Mouse (Mus musculus) stomach, adult 2 months (tissue): ENCODE data around the gene Olfr814. TPM values are rescaled to one million over a fixed set of nuclear protein-coding genes. Genes with fewer than 3 reads are reported as not detected.

Source experiments
- polyA plus RNA-seq: library from polyadenylated mRNA; depleted of rRNA; stranded (reverse); fragments of >200 nt; gene quantifications from 2 replicates; pipeline ENCODE4 v1.2.3, GENCODE M21; 2012; rRNA removed

Gene Olfr814
- not detected in 2 replicates for polyA plus RNA-seq

GRCm38 (mm10) chr10:129879751-129880150 lies at the start of gene Olfr814:
TSS of gene Olfr814 (minus strand) at chr10:129879851.

GRCm38 (mm10) chr10:129915497-129915896 lies 35.8 kb upstream of the Olfr814 start, which contains the start of gene Olfr816:
TSS of gene Olfr816 (minus strand) at chr10:129915597.

GRCm38 (mm10) chr10:129905767-129906166 lies 26.1 kb upstream of the Olfr814 start, which contains the start of gene Olfr815:
TSS of gene Olfr815 (minus strand) at chr10:129905867.

DNA sequence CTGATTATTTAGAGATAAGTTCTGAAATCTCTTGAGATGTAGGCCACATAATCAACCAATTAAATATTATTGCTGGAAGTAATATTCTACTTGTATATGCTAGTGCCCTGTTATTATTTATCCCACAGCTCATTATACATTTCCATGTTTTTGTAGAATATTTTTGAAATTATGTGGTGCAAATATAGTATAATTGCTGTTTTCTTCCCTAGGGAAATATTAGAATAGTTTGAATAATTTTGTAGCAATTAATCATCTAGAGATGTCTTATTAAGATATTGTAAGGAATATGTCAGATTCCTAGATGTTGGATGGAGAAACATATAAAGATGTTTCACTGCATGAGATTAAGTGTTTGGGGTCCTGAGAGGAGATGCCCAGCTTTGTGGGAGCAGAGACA lies 24.6 kb downstream of the Olfr814 start, which contains the start of gene Olfr813:
TSS of gene Olfr813 (plus strand) at position 301 of the 400 bp plus-strand sequence.

GRCm38 (mm10) chr10:129845994-129846393 lies 33.7 kb downstream of the Olfr814 start, which contains the start of gene Olfr812:
TSS of gene Olfr812 (minus strand) at chr10:129846094.

Other genes starting within 250 kb of the Olfr814 start
- not detected in 2 replicates for gene Olfr799, start 242.4 kb downstream of the Olfr814 start, polyA plus RNA-seq
- gene Olfr800, start 222.2 kb downstream of the Olfr814 start, polyA plus RNA-seq: not detected in 2 replicates
- not detected in 2 replicates for gene Olfr801, start 206.0 kb downstream of the Olfr814 start, polyA plus RNA-seq
- not detected in 2 replicates for gene Olfr802, start 191.7 kb downstream of the Olfr814 start, polyA plus RNA-seq
- gene Olfr803, start 185.6 kb downstream of the Olfr814 start, polyA plus RNA-seq: not detected in 2 replicates
- not detected in 2 replicates for gene Olfr804, start 176.6 kb downstream of the Olfr814 start, polyA plus RNA-seq
- not detected in 2 replicates for gene Olfr805, start 150.5 kb downstream of the Olfr814 start, polyA plus RNA-seq
- not detected in 2 replicates for gene Olfr806, start 137.9 kb downstream of the Olfr814 start, polyA plus RNA-seq
- gene Olfr807, start 122.1 kb downstream of the Olfr814 start, polyA plus RNA-seq: not detected in 2 replicates
- not detected in 2 replicates for gene Olfr808, start 114.4 kb downstream of the Olfr814 start, polyA plus RNA-seq
- not detected in 2 replicates for gene Olfr809, start 105.2 kb downstream of the Olfr814 start, polyA plus RNA-seq
- not detected in 2 replicates for gene Olfr810, start 84.9 kb downstream of the Olfr814 start, polyA plus RNA-seq
- not detected in 2 replicates for gene Olfr811, start 75.5 kb downstream of the Olfr814 start, polyA plus RNA-seq
- not detected in 2 replicates for gene Olfr812, start 33.8 kb downstream of the Olfr814 start, polyA plus RNA-seq
- not detected in 2 replicates for gene Olfr813, start 24.5 kb downstream of the Olfr814 start, polyA plus RNA-seq
- gene Olfr815, start 26.0 kb upstream of the Olfr814 start, polyA plus RNA-seq: not detected in 2 replicates
- gene Olfr816, start 35.7 kb upstream of the Olfr814 start, polyA plus RNA-seq: not detected in 2 replicates
- gene Olfr818, start 69.2 kb upstream of the Olfr814 start, polyA plus RNA-seq: not detected in 2 replicates
- gene Olfr819, start 87.4 kb upstream of the Olfr814 start, polyA plus RNA-seq: not detected in 2 replicates
- not detected in 2 replicates for gene Olfr247, start 96.3 kb upstream of the Olfr814 start, polyA plus RNA-seq
- not detected in 2 replicates for gene Gm10310, start 105.2 kb upstream of the Olfr814 start, polyA plus RNA-seq
- gene Olfr820, start 132.8 kb upstream of the Olfr814 start, polyA plus RNA-seq: not detected in 2 replicates
- gene Olfr821, start 150.5 kb upstream of the Olfr814 start, polyA plus RNA-seq: not detected in 2 replicates
- not detected in 2 replicates for gene Olfr822, start 191.4 kb upstream of the Olfr814 start, polyA plus RNA-seq
- not detected in 2 replicates for gene Olfr823, start 235.5 kb upstream of the Olfr814 start, polyA plus RNA-seq